Mouse (Mus musculus) forelimb bud, embryonic 11.5 days (tissue): ENCODE results near the gene Zfp433.
"Not testable (repeated sequence)": the region's sequence is repeated elsewhere in the genome, so short reads cannot be mapped to it uniquely, and the experiment has no call there.

Source experiments
- DNase-seq: peaks from one replicate; pipeline ENCODE4 v3.0.0-alpha.2; 2012; ENCODE audit warnings: low read depth, low spot score

Gene Zfp433

DNA sequence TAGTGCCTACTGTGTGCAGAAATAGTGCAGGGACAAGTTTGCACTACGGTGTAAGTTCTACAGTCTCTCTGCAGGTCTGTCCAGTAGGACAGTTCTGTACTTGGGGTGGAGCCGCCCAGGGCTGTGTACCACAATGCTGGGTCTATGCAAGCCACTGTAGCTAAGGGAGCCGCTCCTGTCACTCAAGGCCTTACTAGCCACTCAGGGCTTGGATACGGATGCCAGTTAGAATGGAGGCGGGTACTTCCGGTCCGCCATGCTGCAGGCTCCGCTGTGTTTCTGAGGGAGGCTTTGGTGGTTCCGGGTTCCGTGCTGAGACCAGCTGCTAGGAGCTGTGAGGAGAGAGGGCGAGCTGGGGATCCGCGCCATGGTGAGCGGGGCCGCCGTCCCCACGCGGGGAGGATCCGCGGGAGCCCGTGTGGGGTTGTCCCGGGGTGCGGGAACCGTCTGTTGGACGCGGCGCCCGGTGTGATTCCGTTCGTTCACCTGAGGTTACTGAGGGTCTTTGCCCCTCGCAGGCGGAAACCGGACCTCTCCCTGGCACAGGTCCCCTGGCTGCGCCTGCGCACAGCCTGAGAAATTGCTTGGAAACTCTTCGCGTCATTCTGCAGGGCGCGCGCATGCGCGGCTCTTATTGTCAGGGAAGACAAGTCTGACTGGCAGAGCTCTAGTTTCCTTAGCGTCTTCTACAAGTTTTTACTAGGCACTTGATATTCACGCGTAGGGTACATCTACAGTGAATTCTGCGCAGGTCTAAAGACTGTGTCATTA is at the start of gene Zfp433:
Gene Zfp433 (plus strand): TSS at position 295 of the 771 bp plus-strand sequence.
- not testable (repeated sequence) for DNase-seq

DNA sequence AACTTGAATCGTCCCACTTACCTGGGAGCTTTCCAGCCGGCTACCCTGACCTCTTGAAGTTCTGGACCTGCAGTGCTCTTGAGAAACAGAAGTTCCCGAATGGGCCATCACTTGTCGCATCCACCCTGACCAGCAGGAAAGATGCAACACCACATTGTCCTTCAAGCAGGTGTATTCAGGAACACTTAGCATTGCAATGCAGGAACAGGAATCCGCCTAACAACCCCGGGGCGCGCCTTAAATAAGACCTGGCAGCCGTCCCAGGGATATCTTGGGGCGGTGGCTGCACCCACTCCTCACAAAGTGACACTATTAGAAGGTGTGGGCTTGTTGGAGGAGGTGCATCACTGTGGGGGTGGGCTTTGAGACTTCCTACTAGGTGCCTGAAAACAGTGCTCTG is 49.4 kb upstream of the Zfp433 start:
- no peak for DNase-seq

DNA sequence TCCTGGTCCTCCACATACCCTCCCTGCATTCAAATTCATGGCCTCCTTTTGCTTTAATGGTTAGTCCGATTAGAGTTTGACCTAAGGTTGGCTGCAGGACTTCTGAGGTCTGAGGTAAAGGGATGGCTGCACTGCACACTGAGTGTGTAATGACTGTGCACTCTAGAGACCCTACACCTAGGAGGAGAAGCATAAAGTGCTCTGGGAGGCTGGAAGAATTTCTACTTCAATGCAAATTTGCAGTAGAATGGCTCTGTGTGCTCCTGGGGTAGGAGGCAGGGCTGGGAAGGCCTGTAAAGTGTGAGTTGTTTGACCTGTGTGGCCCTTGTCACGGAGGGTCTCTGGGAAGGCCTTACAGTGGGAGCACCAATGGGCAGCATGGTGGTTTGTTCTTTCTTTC is 48.5 kb upstream of the Zfp433 start:
- no peak for DNase-seq

DNA sequence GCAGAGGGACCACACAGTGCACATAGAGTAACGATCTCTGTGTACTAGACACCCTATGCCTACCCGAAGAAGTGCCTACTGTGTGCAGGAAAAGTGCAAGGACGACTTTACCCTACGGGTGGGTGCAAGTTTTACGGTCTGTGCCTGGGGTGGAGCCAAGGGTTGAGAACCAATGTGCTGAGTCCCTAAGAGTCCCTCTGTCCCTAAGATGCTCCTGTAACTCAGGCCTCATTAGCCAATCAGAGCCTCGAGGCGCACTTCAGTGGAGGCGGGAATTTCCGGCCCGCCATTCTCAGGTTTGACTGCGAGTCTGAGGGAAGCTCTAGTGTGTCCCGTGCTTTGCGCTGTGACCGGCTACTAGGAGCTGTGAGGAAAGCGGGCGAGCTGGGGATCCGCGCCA is 17.5 kb upstream of the Zfp433 start:
- DNase-seq = not testable (repeated sequence)

DNA sequence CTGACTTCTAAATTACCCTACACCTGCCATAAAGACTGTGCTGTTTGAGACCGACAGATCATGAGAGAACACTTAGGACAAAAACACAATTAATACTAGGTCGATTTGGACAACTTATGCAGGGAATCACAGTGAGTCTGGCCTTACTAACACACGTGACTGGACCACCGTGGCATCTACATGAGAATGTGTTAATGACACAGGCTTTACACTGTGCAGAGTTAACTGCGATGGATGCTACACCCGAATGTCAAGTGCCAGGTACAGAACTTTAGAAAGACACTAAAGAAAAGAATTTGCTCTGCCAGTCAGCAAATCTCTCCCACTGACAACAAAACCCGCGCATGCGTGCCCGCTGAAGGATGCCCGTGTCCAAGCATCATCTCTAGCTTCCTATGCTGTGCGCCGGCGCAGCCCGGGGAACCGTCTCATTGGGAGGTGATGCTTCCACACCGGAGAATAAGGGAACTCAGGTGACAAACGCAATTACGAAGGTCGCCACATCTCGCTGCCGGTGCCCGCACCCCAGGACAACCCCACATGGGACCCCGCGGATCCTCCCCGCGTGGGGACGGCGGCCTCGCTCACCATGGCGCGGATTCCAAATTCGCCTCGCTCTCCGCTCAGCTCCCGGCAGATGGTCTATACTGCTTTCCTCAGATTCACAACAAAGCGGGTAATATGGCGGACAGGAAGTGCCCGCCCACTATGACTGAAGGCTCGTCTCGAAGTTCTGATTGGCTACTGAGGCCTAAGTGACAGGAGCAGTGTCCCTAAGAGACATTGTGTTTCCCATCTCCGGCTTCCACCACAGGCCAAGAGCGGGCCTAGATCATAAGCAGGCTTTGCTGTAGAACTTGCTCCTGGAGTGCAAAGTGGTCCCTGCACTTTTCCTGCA is 66.1 kb downstream of the Zfp433 start, which contains the start of gene Gm3055:
Gene Gm3055 (minus strand): TSS at position 656 of the 898 bp plus-strand sequence.
- not testable (repeated sequence) for DNase-seq

DNA sequence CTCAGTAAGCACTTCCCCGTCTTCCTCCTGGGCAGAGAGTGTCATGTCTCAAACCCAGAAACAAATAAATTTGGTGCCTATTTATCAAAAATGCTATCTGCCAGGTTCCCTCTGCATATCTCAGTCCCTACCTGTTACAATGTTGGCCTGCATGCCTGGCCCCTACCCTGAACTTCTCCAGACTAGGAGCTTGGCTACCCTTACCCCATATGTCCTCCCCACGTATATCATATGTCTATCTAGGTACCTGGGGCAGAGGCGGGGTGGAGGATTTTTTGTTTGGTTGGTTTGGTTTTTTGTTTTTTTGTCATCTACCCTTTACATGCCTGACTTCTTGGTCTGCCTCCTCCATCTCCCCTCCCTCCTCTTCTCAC is 66.8 kb downstream of the Zfp433 start:
- DNase-seq = not testable (repeated sequence)
